Mouse (Mus musculus) adipocyte (in vitro differentiated cells): ENCODE results near the gene Mettl7a3.
A peak's percentile ranks its signal among the peaks of the same experiment; 100 is the strongest.
"Not testable (repeated sequence)": the region's sequence is repeated elsewhere in the genome, so short reads cannot be mapped to it uniquely, and the experiment has no call there.

Experiments
- DNase-seq: peaks from one replicate; pipeline ENCODE4 v3.0.0-alpha.2; 2016; ENCODE audit warnings: low spot score

Mettl7a3 gene

GRCm38 (mm10) chr15:100329336-100329735 is 5.4 kb upstream of the Mettl7a3 start:
- not testable (repeated sequence) for DNase-seq

GRCm38 (mm10) chr15:100330739-100331138 is 4.0 kb upstream of the Mettl7a3 start:
- no peak for DNase-seq

- DNase-seq, result not testable (repeated sequence)
Observed at GRCm38 (mm10) chr15:100332077-100332961, 2.4 kb upstream of the Mettl7a3 start.

GRCm38 (mm10) chr15:100337328-100337727 is 2.6 kb downstream of the Mettl7a3 start:
- DNase-seq, result not testable (repeated sequence)

GRCm38 (mm10) chr15:100337847-100338246 is 3.1 kb downstream of the Mettl7a3 start:
- peak; percentile 27 for DNase-seq

GRCm38 (mm10) chr15:100341314-100341980 is 6.7 kb downstream of the Mettl7a3 start:
- DNase-seq, result not testable (repeated sequence)

- DNase-seq, result no peak
Observed at GRCm38 (mm10) chr15:100345484-100345883, 10.8 kb downstream of the Mettl7a3 start.

- DNase-seq, result no peak
Observed at GRCm38 (mm10) chr15:100346761-100347160, 12.0 kb downstream of the Mettl7a3 start.

GRCm38 (mm10) chr15:100349496-100349895 is 14.8 kb downstream of the Mettl7a3 start:
- DNase-seq, result no peak

GRCm38 (mm10) chr15:100351501-100352060 is 16.9 kb downstream of the Mettl7a3 start:
- DNase-seq, result no peak

GRCm38 (mm10) chr15:100352711-100353250 is 18.1 kb downstream of the Mettl7a3 start, which contains the start of the genes Methig1 and Mettl7a2:
Gene Methig1, plus strand, starts transcription at chr15:100353149.
Gene Mettl7a2, plus strand, starts transcription at chr15:100353200.
- no peak for DNase-seq

- not testable (repeated sequence) for DNase-seq
Observed at GRCm38 (mm10) chr15:100353399-100353798, 18.7 kb downstream of the Mettl7a3 start.

GRCm38 (mm10) chr15:100355876-100356275 is 21.1 kb downstream of the Mettl7a3 start:
- no peak for DNase-seq

- DNase-seq, result no peak
Observed at GRCm38 (mm10) chr15:100364242-100364641, 29.5 kb downstream of the Mettl7a3 start, which contains the start of gene Higd1c. Gene Higd1c, plus strand, starts transcription at chr15:100364542.

- DNase-seq, result not testable (repeated sequence)
Observed at GRCm38 (mm10) chr15:100365967-100366366, 31.2 kb downstream of the Mettl7a3 start.

GRCm38 (mm10) chr15:100367119-100367518 is 32.4 kb downstream of the Mettl7a3 start:
- DNase-seq, result no peak

- peak; percentile 74 for DNase-seq
Observed at GRCm38 (mm10) chr15:100375066-100375465, 40.3 kb downstream of the Mettl7a3 start.

- DNase-seq, result not testable (repeated sequence)
Observed at GRCm38 (mm10) chr15:100377847-100378505, 43.2 kb downstream of the Mettl7a3 start.

- DNase-seq, result no peak
Observed at GRCm38 (mm10) chr15:100379658-100380057, 44.9 kb downstream of the Mettl7a3 start.

- no peak for DNase-seq
Observed at GRCm38 (mm10) chr15:100380104-100380503, 45.4 kb downstream of the Mettl7a3 start.

- no peak for DNase-seq
Observed at GRCm38 (mm10) chr15:100385705-100386104, 51.0 kb downstream of the Mettl7a3 start.
